Mouse (Mus musculus): ENCODE measurements at regions not wholly inside any gene's neighbourhood (a gene's known extent, or its start where the extent isn't known, plus 50 kb on each side); places are given as distances from the start of the nearest gene placed in this dataset.

GRCm38 (mm10) chr5:113408588-113408987 is 51.5 kb downstream of the Aym1 start:
- TF ChIP-seq CTCF (IDR thresholded peaks at IDR 0.05; ENCODE audit: borderline replicate concordance, extremely low read depth, insufficient read depth, insufficient read length), result no peak
- no peak for TF ChIP-seq POLR2A (IDR thresholded peaks at IDR 0.05; ENCODE audit: borderline replicate concordance, extremely low read depth, insufficient read depth, insufficient read length, poor library complexity, severe bottlenecking)
- peak; percentile 40 for DNase-seq (ENCODE audit: low read depth)

GRCm38 (mm10) chr5:113410963-113411362 is 53.9 kb downstream of the Aym1 start:
- DNase-seq (ENCODE audit: low read depth), result peak; percentile 55

GRCm38 (mm10) chr5:113414639-113415038 is 57.5 kb downstream of the Aym1 start:
- peak; percentile 90 for DNase-seq (ENCODE audit: low read depth)
- TF ChIP-seq POLR2A (IDR thresholded peaks at IDR 0.05; ENCODE audit: borderline replicate concordance, extremely low read depth, insufficient read depth, insufficient read length, poor library complexity, severe bottlenecking) (no peak), CTCF (IDR thresholded peaks at IDR 0.05; ENCODE audit: borderline replicate concordance, extremely low read depth, insufficient read depth, insufficient read length) (no peak)

More at GRCm38 (mm10) chr5:113410963-113411362, 53.9 kb downstream of the Aym1 start:
- TF ChIP-seq POLR2A (IDR thresholded peaks at IDR 0.05; ENCODE audit: borderline replicate concordance, extremely low read depth, insufficient read depth, insufficient read length, poor library complexity, severe bottlenecking), result no peak
- TF ChIP-seq CTCF (IDR thresholded peaks at IDR 0.05; ENCODE audit: borderline replicate concordance, extremely low read depth, insufficient read depth, insufficient read length), result no peak

- no peak for TF ChIP-seq POLR2A (IDR thresholded peaks at IDR 0.05; ENCODE audit: borderline replicate concordance, extremely low read depth, insufficient read depth, insufficient read length, poor library complexity, severe bottlenecking)
- DNase-seq (ENCODE audit: low read depth), result no peak
These were observed 61.4 kb downstream of the Aym1 start for GRCm38 (mm10) chr5:113418335-113419013.

- no peak for DNase-seq (ENCODE audit: low read depth)
These were observed 63.5 kb downstream of the Aym1 start for GRCm38 (mm10) chr5:113420619-113421018.

GRCm38 (mm10) chr5:113421993-113422725 is 65.1 kb downstream of the Aym1 start:
- TF ChIP-seq CTCF (IDR thresholded peaks at IDR 0.05; ENCODE audit: borderline replicate concordance, extremely low read depth, insufficient read depth, insufficient read length), result no peak
- TF ChIP-seq POLR2A (IDR thresholded peaks at IDR 0.05; ENCODE audit: borderline replicate concordance, extremely low read depth, insufficient read depth, insufficient read length, poor library complexity, severe bottlenecking), result no peak
- DNase-seq (ENCODE audit: low read depth), result peak; percentile 54

More at GRCm38 (mm10) chr5:113420619-113421018, 63.5 kb downstream of the Aym1 start:
- TF ChIP-seq POLR2A (IDR thresholded peaks at IDR 0.05; ENCODE audit: borderline replicate concordance, extremely low read depth, insufficient read depth, insufficient read length, poor library complexity, severe bottlenecking), result no peak
- no peak for TF ChIP-seq CTCF (IDR thresholded peaks at IDR 0.05; ENCODE audit: borderline replicate concordance, extremely low read depth, insufficient read depth, insufficient read length)

GRCm38 (mm10) chr5:113422726-113423110 is 65.6 kb downstream of the Aym1 start:
- DNase-seq (ENCODE audit: low read depth), result no peak

GRCm38 (mm10) chr5:113427779-113428178 is 62.4 kb upstream of the Wscd2 start:
- peak; percentile 72 for DNase-seq (ENCODE audit: low read depth)
- TF ChIP-seq POLR2A (IDR thresholded peaks at IDR 0.05; ENCODE audit: borderline replicate concordance, extremely low read depth, insufficient read depth, insufficient read length, poor library complexity, severe bottlenecking) (no peak), CTCF (IDR thresholded peaks at IDR 0.05; ENCODE audit: borderline replicate concordance, extremely low read depth, insufficient read depth, insufficient read length) (no peak)

More at GRCm38 (mm10) chr5:113422726-113423110, 65.6 kb downstream of the Aym1 start:
- TF ChIP-seq POLR2A (IDR thresholded peaks at IDR 0.05; ENCODE audit: borderline replicate concordance, extremely low read depth, insufficient read depth, insufficient read length, poor library complexity, severe bottlenecking) (no peak), CTCF (IDR thresholded peaks at IDR 0.05; ENCODE audit: borderline replicate concordance, extremely low read depth, insufficient read depth, insufficient read length) (no peak)

GRCm38 (mm10) chr5:113431334-113431733 is 58.8 kb upstream of the Wscd2 start:
- no peak for DNase-seq (ENCODE audit: low read depth)
- TF ChIP-seq CTCF (IDR thresholded peaks at IDR 0.05; ENCODE audit: borderline replicate concordance, extremely low read depth, insufficient read depth, insufficient read length) (no peak), POLR2A (IDR thresholded peaks at IDR 0.05; ENCODE audit: borderline replicate concordance, extremely low read depth, insufficient read depth, insufficient read length, poor library complexity, severe bottlenecking) (no peak)

GRCm38 (mm10) chr5:113436987-113437386 is 53.1 kb upstream of the Wscd2 start:
- DNase-seq (ENCODE audit: low read depth), result no peak
- TF ChIP-seq POLR2A (IDR thresholded peaks at IDR 0.05; ENCODE audit: borderline replicate concordance, extremely low read depth, insufficient read depth, insufficient read length, poor library complexity, severe bottlenecking), result no peak
- no peak for TF ChIP-seq CTCF (IDR thresholded peaks at IDR 0.05; ENCODE audit: borderline replicate concordance, extremely low read depth, insufficient read depth, insufficient read length)

All from brain, embryonic 14.5 days (tissue).